Mouse (Mus musculus) small intestine, adult 2 months (tissue): ENCODE data around the gene Gpc2.

Source experiments
- CTCF ChIP-seq: fragments of 200-500 bp; IDR thresholded peaks from 2 replicates; pipeline ENCODE4 v1.5.1; 2012; ENCODE audit warnings: low read depth, mild to moderate bottlenecking, control low read depth, inconsistent platforms, low read length, moderate library complexity, mixed read lengths; ENCODE audit not compliant: insufficient replicate concordance, insufficient read length; ENCODE audit errors: extremely low read depth
- POLR2A ChIP-seq: fragments of 200-500 bp; IDR thresholded peaks from 2 replicates; pipeline ENCODE4 v1.6.1; 2012; ENCODE audit warnings: low read depth, mild to moderate bottlenecking, control low read depth, inconsistent platforms, low read length, moderate library complexity

GRCm38 (mm10) chr5:138256966-138257584 lies 22.7 kb downstream of the Gpc2 start:
- TF ChIP-seq POLR2A (no peak), CTCF (no peak)
